Comparison of ENCODE assay signal across 12 mouse cellular contexts in genomic region chr19:57115670-57116069, GRCm38 (mm10).
DNase-seq lines count a peak whose midpoint lies in the region; ATAC-seq and TF ChIP-seq lines count a peak whose summit lies in the region.
"Had no signal": no experiment of that assay in that cellular context is flagged by ENCODE, and none has a peak within 500 bp of the region (broad histone marks: within the 10 kb centered on the region; RNA-seq: fewer than 3 reads in every experiment).

No protein-coding gene starts in this region.

- H3K36me3 ChIP-seq in heart, embryonic 12.5 days: peaks cover 4% of the 10 kb centered on the region; the same call in 1 of the 2 replicates
- no peaks in the 10 kb centered on the region for H3K36me3 ChIP-seq in limb, embryonic 10.5 days
- H3K36me3 ChIP-seq: liver, embryonic 12.5 days had no signal

- DNase-seq in heart, postnatal 4 days: no peak
- no peak for DNase-seq in layer of hippocampus, adult 2 months (ENCODE audit: low spot score in 2 of 2)
- DNase-seq in layer of hippocampus, adult 18-20 months (ENCODE audit: low spot score in 2 of 2): no peak
- peak; percentile 48 for DNase-seq in induced T-regulatory cell, adult 2 months (ENCODE audit: low read depth)
- no peak for DNase-seq in limb, embryonic 10.5 days (ENCODE audit: low spot score)
- DNase-seq in Muller cell, postnatal 12 days (ENCODE audit: inconsistent ontology term): no peak
- DNase-seq: cerebellum, adult 8-10 months; heart, adult 18-20 months; kidney, adult 11 months; lung, postnatal 14 days had no signal

- no peaks in the 10 kb centered on the region for H3K27me3 ChIP-seq in heart, embryonic 12.5 days (replicated peaks)
- no peaks in the 10 kb centered on the region for H3K27me3 ChIP-seq in limb, embryonic 10.5 days (ENCODE audit: low read depth, poor library complexity, severe bottlenecking)

- H3K27ac ChIP-seq in heart, embryonic 12.5 days (ENCODE audit: poor library complexity, severe bottlenecking): peak overlapping the region; percentile 32; the same call in 1 of the 2 replicates
- H3K27ac ChIP-seq in layer of hippocampus, adult 2 months: peak overlapping the region; percentile 92
- 0 out of 2 replicates have a peak overlapping the region, but pooled peaks have one; percentile 5 for H3K27ac ChIP-seq in limb, embryonic 10.5 days
- H3K27ac ChIP-seq: liver, embryonic 12.5 days had no signal

- peak; percentile 34 for TF ChIP-seq CTCF in layer of hippocampus, adult 2 months (conservative IDR thresholded peaks at IDR 0.05)

- H3K9ac ChIP-seq in heart, embryonic 12.5 days: peak overlapping the region; percentile 25; the same call in 1 of the 2 replicates
- H3K9ac ChIP-seq: liver, embryonic 12.5 days had no signal

- no peak for ATAC-seq in heart, embryonic 12.5 days (ENCODE audit: insufficient number of reproducible peaks, low FRiP score)
- ATAC-seq: liver, embryonic 12.5 days had no signal

- H3K4me3 ChIP-seq in heart, embryonic 12.5 days: no peak overlapping the region
- no peak overlapping the region for H3K4me3 ChIP-seq in layer of hippocampus, adult 2 months
- no peak overlapping the region for H3K4me3 ChIP-seq in limb, embryonic 10.5 days
- H3K4me3 ChIP-seq: liver, embryonic 12.5 days had no signal

- WGBS in heart, embryonic 12.5 days: 39% methylated on average over 5 of the region's 5 CpGs
- WGBS in limb, embryonic 10.5 days: 48% methylated on average over 5 of the region's 5 CpGs

- no peak overlapping the region for H3K4me2 ChIP-seq in heart, embryonic 12.5 days
- H3K4me2 ChIP-seq: liver, embryonic 12.5 days had no signal

- H3K9me3 ChIP-seq in heart, embryonic 12.5 days (replicated peaks): no peaks in the 10 kb centered on the region
- H3K9me3 ChIP-seq in limb, embryonic 10.5 days (replicated peaks): no peaks in the 10 kb centered on the region
- H3K9me3 ChIP-seq: liver, embryonic 12.5 days had no signal

- peaks cover 71% of the 10 kb centered on the region for H3K4me1 ChIP-seq in heart, embryonic 12.5 days (replicated peaks)
- H3K4me1 ChIP-seq in limb, embryonic 10.5 days: peaks cover 54% of the 10 kb centered on the region

Comparison
In these comparisons a context has a peak if more than half of its experiments do, and no peak if none do; other contexts are left out.
1. H3K27ac ChIP-seq: peak in every context shown above with its lines; median percentile 92 in layer of hippocampus, adult 2 months; 32 in heart, embryonic 12.5 days; 5 in limb, embryonic 10.5 days.